Mouse (Mus musculus): ENCODE results near the gene Enpp6. TPM values are rescaled to one million over a fixed set of nuclear protein-coding genes. Genes with fewer than 3 reads are reported as not detected.

Enpp6 gene
- total and polyA plus RNA-seq, 3 experiments = 0.22 TPM; not detected in 2

DNA sequence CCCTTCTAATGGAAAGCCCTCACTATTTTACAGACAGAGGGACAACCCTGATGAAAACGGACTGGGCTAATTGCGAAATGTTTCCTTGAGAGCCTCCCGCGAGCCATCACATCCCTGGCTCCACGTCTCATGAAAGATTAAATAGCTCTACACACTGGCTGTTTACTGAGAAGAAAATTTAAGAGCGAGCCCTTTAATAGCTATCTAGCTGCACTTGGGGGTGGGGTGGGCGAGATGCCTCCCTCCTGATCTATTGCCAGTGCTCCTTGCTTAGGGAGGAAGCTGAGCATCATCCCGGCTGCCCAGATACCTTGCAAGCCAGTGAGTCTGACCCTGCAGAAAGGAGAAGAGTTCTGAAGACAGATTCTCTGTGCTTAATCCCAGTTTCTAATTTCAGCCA, 103.3 kb downstream of the Enpp6 start:
- no peak overlapping the region for H3K4me3 ChIP-seq (ENCODE audit: low read depth, low read length)
- TF ChIP-seq TAL1 (conservative IDR thresholded peaks at IDR 0.05; ENCODE audit: low read depth, low read length) (no peak), GATA1 (IDR thresholded peaks at IDR 0.05; ENCODE audit: borderline replicate concordance, low read length) (no peak), POLR2AphosphoS5 (IDR thresholded peaks at IDR 0.05; ENCODE audit: insufficient replicate concordance, low read depth, low read length) (no peak), CTCF (IDR thresholded peaks at IDR 0.05; ENCODE audit: low read depth, low read length) (no peak), GATA2 (IDR thresholded peaks at IDR 0.05; ENCODE audit: borderline replicate concordance, low read depth, low read length) (no peak)
- DNase-seq (ENCODE audit: low spot score) = no peak
- peaks cover 6% of the 10 kb centered on the region for H3K27me3 ChIP-seq (ENCODE audit: insufficient read depth, low read length)
- no peaks in the 10 kb centered on the region for H3K9me3 ChIP-seq (replicated peaks)
- no peaks in the 10 kb centered on the region for H3K36me3 ChIP-seq (replicated peaks)
- no peak for ATAC-seq (ENCODE audit: extremely low read depth, insufficient number of reproducible peaks, low FRiP score, poor library complexity, severe bottlenecking)
- H3K4me1 ChIP-seq (ENCODE audit: insufficient read depth, low read depth, low read length) = no peaks in the 10 kb centered on the region

DNA sequence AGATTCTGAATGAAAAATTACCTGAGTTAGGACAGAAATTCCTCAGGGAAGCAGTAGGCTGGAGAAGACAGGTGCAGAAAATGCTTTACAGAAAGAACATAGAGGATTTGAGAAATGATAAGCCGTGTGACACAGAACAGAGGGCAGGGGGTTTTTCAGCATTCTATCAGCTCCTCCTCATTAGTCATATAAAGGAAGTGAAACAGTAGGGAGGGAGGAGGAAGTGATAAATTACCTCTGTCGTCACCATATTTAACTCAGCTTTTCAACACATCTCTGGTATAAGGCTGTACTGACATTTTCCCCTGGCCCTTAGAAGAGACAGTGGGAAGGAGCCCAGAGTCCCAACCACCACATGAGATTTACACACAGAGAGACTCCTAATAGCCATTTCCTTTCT, 118.9 kb downstream of the Enpp6 start:
- Histone ChIP-seq H3K27me3 (ENCODE audit: insufficient read depth, low read length) (no peaks in the 10 kb centered on the region), H3K4me3 (ENCODE audit: low read depth, low read length) (no peak overlapping the region), H3K36me3 (replicated peaks) (no peaks in the 10 kb centered on the region), H3K9me3 (replicated peaks) (no peaks in the 10 kb centered on the region), H3K4me1 (ENCODE audit: insufficient read depth, low read depth, low read length) (no peaks in the 10 kb centered on the region)
- TF ChIP-seq POLR2AphosphoS5 (IDR thresholded peaks at IDR 0.05; ENCODE audit: insufficient replicate concordance, low read depth, low read length) = no peak
- no peak for TF ChIP-seq CTCF (IDR thresholded peaks at IDR 0.05; ENCODE audit: low read depth, low read length)
- no peak for TF ChIP-seq GATA1 (IDR thresholded peaks at IDR 0.05; ENCODE audit: borderline replicate concordance, low read length)
- no peak for TF ChIP-seq TAL1 (conservative IDR thresholded peaks at IDR 0.05; ENCODE audit: low read depth, low read length)
- no peak for TF ChIP-seq GATA2 (IDR thresholded peaks at IDR 0.05; ENCODE audit: borderline replicate concordance, low read depth, low read length)
- DNase-seq (ENCODE audit: low spot score) = no peak
- no peak for ATAC-seq (ENCODE audit: extremely low read depth, insufficient number of reproducible peaks, low FRiP score, poor library complexity, severe bottlenecking)

DNA sequence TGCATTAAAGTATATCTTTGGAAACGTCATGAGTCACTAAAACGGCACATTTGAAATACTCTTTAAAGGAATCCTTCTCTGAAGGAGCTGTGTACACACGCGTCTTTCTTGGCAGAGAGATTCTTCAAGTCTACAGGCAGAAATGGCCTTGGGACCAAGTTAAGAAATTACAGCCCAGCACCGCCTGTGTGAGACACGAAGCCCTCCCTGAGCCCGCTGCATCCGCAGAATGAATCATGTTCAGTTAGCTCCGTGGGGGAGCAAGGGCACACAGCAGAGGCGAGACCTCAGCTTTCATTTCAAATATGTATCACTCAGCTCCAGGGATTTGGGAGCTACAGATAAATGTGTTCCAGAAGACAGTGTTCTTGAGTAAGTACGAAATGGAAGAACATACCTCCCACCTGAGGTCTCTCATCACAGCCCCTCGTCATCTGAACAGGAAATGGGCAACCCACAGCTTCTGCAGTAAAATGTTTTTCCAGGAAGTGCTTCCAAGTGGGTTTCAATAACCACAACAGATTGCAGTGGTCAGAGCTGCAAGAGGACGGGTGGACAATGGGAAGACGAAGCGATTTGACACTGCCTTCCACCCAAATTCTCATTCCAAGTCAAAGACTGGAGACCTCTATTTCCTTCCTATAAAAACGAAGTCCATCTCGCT, 127.6 kb downstream of the Enpp6 start:
- H3K9me3 ChIP-seq (replicated peaks) = no peaks in the 10 kb centered on the region
- ATAC-seq (ENCODE audit: extremely low read depth, insufficient number of reproducible peaks, low FRiP score, poor library complexity, severe bottlenecking) (no peak), DNase-seq (ENCODE audit: low spot score) (no peak)
- H3K27me3 ChIP-seq (ENCODE audit: insufficient read depth, low read length) = no peaks in the 10 kb centered on the region
- no peak overlapping the region for H3K4me3 ChIP-seq (ENCODE audit: low read depth, low read length)
- H3K36me3 ChIP-seq (replicated peaks) = no peaks in the 10 kb centered on the region
- TF ChIP-seq GATA2 (IDR thresholded peaks at IDR 0.05; ENCODE audit: borderline replicate concordance, low read depth, low read length) (no peak), TAL1 (conservative IDR thresholded peaks at IDR 0.05; ENCODE audit: low read depth, low read length) (no peak), POLR2AphosphoS5 (IDR thresholded peaks at IDR 0.05; ENCODE audit: insufficient replicate concordance, low read depth, low read length) (no peak), GATA1 (IDR thresholded peaks at IDR 0.05; ENCODE audit: borderline replicate concordance, low read length) (no peak), CTCF (IDR thresholded peaks at IDR 0.05; ENCODE audit: low read depth, low read length) (no peak)
- no peaks in the 10 kb centered on the region for H3K4me1 ChIP-seq (ENCODE audit: insufficient read depth, low read depth, low read length)

DNA sequence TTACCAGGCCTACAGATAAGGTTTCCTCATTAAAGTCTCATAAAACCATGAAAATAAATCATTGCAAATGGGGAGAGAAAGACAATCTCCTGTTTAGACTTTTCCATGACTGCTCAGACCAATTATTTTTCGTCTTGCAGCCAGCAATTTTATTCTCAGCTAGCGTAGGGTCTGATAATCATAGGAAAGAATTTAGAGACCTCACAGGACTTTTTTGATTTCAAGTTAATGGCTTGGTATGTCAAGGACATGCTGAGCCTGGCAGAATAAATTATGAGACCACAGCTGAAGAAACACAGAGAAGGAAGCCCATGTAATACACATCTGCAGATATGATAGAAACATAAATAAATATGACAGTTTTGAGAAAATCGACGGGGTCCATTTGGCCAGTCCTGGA, 130.6 kb downstream of the Enpp6 start:
- Histone ChIP-seq H3K36me3 (replicated peaks) (no peaks in the 10 kb centered on the region), H3K4me3 (ENCODE audit: low read depth, low read length) (no peak overlapping the region), H3K9me3 (replicated peaks) (no peaks in the 10 kb centered on the region), H3K4me1 (ENCODE audit: insufficient read depth, low read depth, low read length) (no peaks in the 10 kb centered on the region), H3K27me3 (ENCODE audit: insufficient read depth, low read length) (no peaks in the 10 kb centered on the region)
- no peak for TF ChIP-seq TAL1 (conservative IDR thresholded peaks at IDR 0.05; ENCODE audit: low read depth, low read length)
- no peak for TF ChIP-seq CTCF (IDR thresholded peaks at IDR 0.05; ENCODE audit: low read depth, low read length)
- TF ChIP-seq GATA1 (IDR thresholded peaks at IDR 0.05; ENCODE audit: borderline replicate concordance, low read length) = no peak
- ATAC-seq (ENCODE audit: extremely low read depth, insufficient number of reproducible peaks, low FRiP score, poor library complexity, severe bottlenecking) (no peak), DNase-seq (ENCODE audit: low spot score) (no peak)

DNA sequence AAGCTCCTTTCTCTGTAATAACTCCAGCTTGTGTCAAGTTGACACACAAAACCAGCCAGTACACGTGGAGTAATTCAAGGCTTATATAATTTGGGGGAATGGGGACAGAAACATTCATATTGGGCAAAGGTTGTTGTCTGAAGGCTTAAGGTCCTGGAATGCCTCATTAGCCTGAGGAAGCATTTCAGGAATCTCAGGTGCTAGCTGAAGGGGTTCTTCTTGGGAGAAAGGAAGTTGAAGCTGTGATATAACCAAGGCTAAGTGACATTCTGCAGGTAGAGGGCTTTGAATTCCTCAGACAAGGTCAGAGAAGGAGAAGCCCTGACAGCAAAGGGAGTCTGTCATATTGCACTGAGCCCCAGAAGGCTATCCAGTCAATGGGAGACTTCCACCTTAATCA, 133.2 kb downstream of the Enpp6 start:
- TF ChIP-seq GATA1 (IDR thresholded peaks at IDR 0.05; ENCODE audit: borderline replicate concordance, low read length) = no peak
- no peak for ATAC-seq (ENCODE audit: extremely low read depth, insufficient number of reproducible peaks, low FRiP score, poor library complexity, severe bottlenecking)
- DNase-seq (ENCODE audit: low spot score) = no peak
- no peaks in the 10 kb centered on the region for H3K36me3 ChIP-seq (replicated peaks)
- no peak overlapping the region for H3K4me3 ChIP-seq (ENCODE audit: low read depth, low read length)
- no peaks in the 10 kb centered on the region for H3K4me1 ChIP-seq (ENCODE audit: insufficient read depth, low read depth, low read length)
- H3K27me3 ChIP-seq (ENCODE audit: insufficient read depth, low read length) = no peaks in the 10 kb centered on the region
- H3K9me3 ChIP-seq (replicated peaks) = no peaks in the 10 kb centered on the region

DNA sequence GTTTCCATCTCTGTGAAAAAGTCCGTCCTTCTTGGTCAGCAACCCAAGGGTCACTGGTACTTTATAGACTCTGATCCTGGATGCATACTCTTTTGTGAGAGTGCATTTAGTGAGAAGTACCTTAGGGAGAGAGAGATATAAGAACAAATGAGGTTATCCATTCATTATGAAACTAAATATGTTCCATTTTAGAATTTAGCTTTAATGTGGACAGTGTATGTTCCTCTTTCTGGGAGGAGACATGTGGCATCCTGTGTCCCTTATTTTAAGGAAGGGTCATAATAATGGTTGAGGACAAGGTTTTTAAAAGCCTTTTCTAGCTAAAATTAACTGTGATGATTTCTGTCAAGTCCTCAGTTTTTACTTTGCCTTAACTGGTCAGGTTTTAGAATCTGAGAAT, 142.2 kb downstream of the Enpp6 start:
- ATAC-seq (ENCODE audit: extremely low read depth, insufficient number of reproducible peaks, low FRiP score, poor library complexity, severe bottlenecking) (no peak), DNase-seq (ENCODE audit: low spot score) (no peak)
- Histone ChIP-seq H3K27me3 (ENCODE audit: insufficient read depth, low read length) (no peaks in the 10 kb centered on the region), H3K4me3 (ENCODE audit: low read depth, low read length) (no peak overlapping the region), H3K4me1 (ENCODE audit: insufficient read depth, low read depth, low read length) (no peaks in the 10 kb centered on the region), H3K9me3 (replicated peaks) (no peaks in the 10 kb centered on the region), H3K36me3 (replicated peaks) (no peaks in the 10 kb centered on the region)
- no peak for TF ChIP-seq CTCF (IDR thresholded peaks at IDR 0.05; ENCODE audit: low read depth, low read length)
- TF ChIP-seq POLR2AphosphoS5 (IDR thresholded peaks at IDR 0.05; ENCODE audit: insufficient replicate concordance, low read depth, low read length) = no peak
- no peak for TF ChIP-seq GATA1 (IDR thresholded peaks at IDR 0.05; ENCODE audit: borderline replicate concordance, low read length)
- no peak for TF ChIP-seq GATA2 (IDR thresholded peaks at IDR 0.05; ENCODE audit: borderline replicate concordance, low read depth, low read length)
- no peak for TF ChIP-seq TAL1 (conservative IDR thresholded peaks at IDR 0.05; ENCODE audit: low read depth, low read length)

DNA sequence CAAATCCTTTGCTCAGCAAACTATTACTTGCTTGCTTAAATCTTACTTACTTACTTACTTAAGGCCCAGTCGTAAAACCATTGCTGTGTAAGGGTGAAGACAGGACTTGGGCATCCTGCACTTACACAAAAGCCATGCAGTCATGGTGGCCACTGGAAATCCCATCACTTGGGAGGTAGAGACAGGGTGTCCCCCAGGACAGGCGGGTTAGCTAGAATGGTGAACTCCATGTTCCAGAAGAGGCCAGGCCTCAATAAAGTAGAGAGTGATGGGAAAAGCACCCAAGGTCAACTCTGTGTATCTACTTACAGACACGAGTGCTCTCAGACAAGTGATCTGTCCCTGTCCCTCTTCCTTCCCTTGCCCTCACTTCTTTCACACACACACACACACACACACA, 146.7 kb downstream of the Enpp6 start:
- H3K27me3 ChIP-seq (ENCODE audit: insufficient read depth, low read length) = no peaks in the 10 kb centered on the region
- no peak for DNase-seq (ENCODE audit: low spot score)
- H3K4me3 ChIP-seq (ENCODE audit: low read depth, low read length) = no peak overlapping the region
- no peak for ATAC-seq (ENCODE audit: extremely low read depth, insufficient number of reproducible peaks, low FRiP score, poor library complexity, severe bottlenecking)
- no peaks in the 10 kb centered on the region for H3K9me3 ChIP-seq (replicated peaks)
- no peaks in the 10 kb centered on the region for H3K36me3 ChIP-seq (replicated peaks)
- TF ChIP-seq TAL1 (conservative IDR thresholded peaks at IDR 0.05; ENCODE audit: low read depth, low read length) = no peak
- TF ChIP-seq GATA1 (IDR thresholded peaks at IDR 0.05; ENCODE audit: borderline replicate concordance, low read length) = no peak
- no peaks in the 10 kb centered on the region for H3K4me1 ChIP-seq (ENCODE audit: insufficient read depth, low read depth, low read length)
